In genomic region chr10:58627569-58627968, GRCm38 (mm10) we compare ENCODE assay signal across 8 mouse cellular contexts. TPM values are rescaled to one million over a fixed set of nuclear protein-coding genes. Genes with fewer than 3 reads are reported as not detected.
DNase-seq lines count a peak whose midpoint lies in the region; ATAC-seq and TF ChIP-seq lines count a peak whose summit lies in the region.

No protein-coding gene starts in this region.

- ATAC-seq in forebrain, postnatal 0 days = peak; percentile 85
- ATAC-seq in midbrain, embryonic 15.5 days (replicated peaks) = peak; percentile 65
- no peak for ATAC-seq in inflammation-experienced regulatory T-cells, adult 6 months

- TF ChIP-seq CTCF in forebrain, postnatal 0 days (IDR thresholded peaks at IDR 0.05; ENCODE audit: low read depth) = peak; percentile 88

- intact Hi-C loops in heart, postnatal 36 days (cut with DNase I) = loop anchor here (1.0 kb wide), 1 partner anchor 48 kb away; the partner anchor contains the start of gene Edar

- H3K4me1 ChIP-seq in forebrain, postnatal 0 days (ENCODE audit: insufficient read depth) = no peaks in the 10 kb centered on the region
- H3K4me1 ChIP-seq in midbrain, embryonic 15.5 days = 0 out of 2 replicates have a peak, but pooled peaks cover 4% of the 10 kb centered on the region

- no peaks in the 10 kb centered on the region for H3K36me3 ChIP-seq in forebrain, postnatal 0 days (ENCODE audit: insufficient read depth)
- H3K36me3 ChIP-seq in midbrain, embryonic 15.5 days (replicated peaks) = no peaks in the 10 kb centered on the region

- H3K9me3 ChIP-seq in forebrain, postnatal 0 days (ENCODE audit: low read length) = no peaks in the 10 kb centered on the region
- no peaks in the 10 kb centered on the region for H3K9me3 ChIP-seq in midbrain, embryonic 15.5 days

- no peak overlapping the region for H3K9ac ChIP-seq in forebrain, postnatal 0 days
- H3K9ac ChIP-seq in midbrain, embryonic 15.5 days = no peak overlapping the region

- no peak overlapping the region for H3K27ac ChIP-seq in forebrain, postnatal 0 days (ENCODE audit: low read depth, low read length)
- H3K27ac ChIP-seq in midbrain, embryonic 15.5 days = no peak overlapping the region

- DNase-seq in kidney, adult 9 months = peak; percentile 32
- no peak for DNase-seq in kidney, adult 11 months
- peak; percentile 53 for DNase-seq in ZHBTc4 (ENCODE audit: low read depth, low spot score)
- DNase-seq in forebrain, postnatal 0 days = peak; percentile 73
- DNase-seq in layer of hippocampus, postnatal 25 days (ENCODE audit: extremely low spot score in 1 of 2, low spot score in 1 of 2) = peak; percentile 24 to 27
- no peak for DNase-seq in heart, postnatal 36 days

- no peaks in the 10 kb centered on the region for H3K27me3 ChIP-seq in forebrain, postnatal 0 days (ENCODE audit: insufficient read depth, low read length)
- no peaks in the 10 kb centered on the region for H3K27me3 ChIP-seq in midbrain, embryonic 15.5 days (replicated peaks)

- no peak overlapping the region for H3K4me2 ChIP-seq in forebrain, postnatal 0 days (ENCODE audit: low read depth)
- H3K4me2 ChIP-seq in midbrain, embryonic 15.5 days = no peak overlapping the region

- H3K4me3 ChIP-seq in forebrain, postnatal 0 days (ENCODE audit: low read depth, low read length) = no peak overlapping the region
- no peak overlapping the region for H3K4me3 ChIP-seq in midbrain, embryonic 15.5 days

RNA-seq across cellular contexts. Expression of gene Edar, which starts 47.9 kb away (rescaled TPM):
- total RNA-seq in forebrain, postnatal 0 days (2014; rRNA removed) = 0.54 and 0.90 TPM in 2 replicates
- 0.38 and 0.40 TPM in 2 replicates for polyA plus RNA-seq in forebrain, postnatal 0 days (2015; fragmentation: Nextera tagmentation; extraction: Ambion mirVana)
- total RNA-seq in layer of hippocampus, postnatal 25 days (2021) = under 1 TPM; 0.21 to 0.25 TPM
- 0.20 and 0.28 TPM in 2 replicates for polyA plus RNA-seq in midbrain, embryonic 15.5 days (2015; fragmentation: Nextera tagmentation; extraction: Ambion mirVana)
- not detected for polyA plus RNA-seq in inflammation-experienced regulatory T-cells, adult 6 months (2017; shearing (Covaris generic))
- total RNA-seq in heart, postnatal 36 days (2021) = under 1 TPM; 0.41 to 0.42 TPM

Comparison
In these comparisons a context has a peak if more than half of its experiments do, and no peak if none do; other contexts are left out.
1. DNase-seq: peak in kidney, adult 9 months (single experiment), ZHBTc4 (single experiment), forebrain, postnatal 0 days (single experiment) and layer of hippocampus, postnatal 25 days (2 of 2); none in kidney, adult 11 months (single experiment) and heart, postnatal 36 days (0 of 2).